Comparison of ENCODE assay signal across 8 mouse cellular contexts in genomic region chr8:117115676-117116446, GRCm38 (mm10). TPM values are rescaled to one million over a fixed set of nuclear protein-coding genes. Genes with fewer than 3 reads are reported as not detected.
DNase-seq lines count a peak whose midpoint lies in the region; ATAC-seq and TF ChIP-seq lines count a peak whose summit lies in the region.

No protein-coding gene starts in this region.

- no peak overlapping the region for H3K4me3 ChIP-seq in hindbrain, postnatal 0 days (ENCODE audit: low read length)
- no peak overlapping the region for H3K4me3 ChIP-seq in liver, embryonic 14.5 days (ENCODE audit: insufficient read depth in 1 of 2, low read depth in 2 of 2, low read length in 2 of 2)

- no peaks in the 10 kb centered on the region for H3K9me3 ChIP-seq in hindbrain, postnatal 0 days (ENCODE audit: low read length)
- no peaks in the 10 kb centered on the region for H3K9me3 ChIP-seq in liver, embryonic 14.5 days (ENCODE audit: control insufficient read depth, low read length)

- peak; percentile 13 for DNase-seq in A20 (ENCODE audit: low read depth, low spot score)
- DNase-seq in adrenal gland, postnatal 36 days, result peak; percentile 24 to 43
- DNase-seq in hindbrain, postnatal 0 days (ENCODE audit: low spot score), result peak; percentile 27
- peak; percentile 17 to 44 (median 19) for DNase-seq in liver, embryonic 14.5 days (ENCODE audit: low read depth in 3 of 3, low spot score in 3 of 3)
- DNase-seq in ovary, adult 18-20 months (ENCODE audit: low spot score), result peak; percentile 19
- no peak for DNase-seq in gastrocnemius, postnatal 36 days

- H3K9ac ChIP-seq in hindbrain, postnatal 0 days (replicated peaks; ENCODE audit: low read length), result no peak overlapping the region
- no peak overlapping the region for H3K9ac ChIP-seq in liver, embryonic 14.5 days (replicated peaks)

- TF ChIP-seq EP300 in liver, embryonic 14.5 days (IDR thresholded peaks at IDR 0.05; ENCODE audit: low read depth), result no peak

- intact Hi-C loops in gastrocnemius, postnatal 36 days (cut with DNase I), result no loop called here

- ATAC-seq in erythroid progenitor cell, adult 5-6 weeks (replicated peaks; ENCODE audit: low FRiP score, poor library complexity, severe bottlenecking), result peak; percentile 66
- peak; percentile 30; the same call in 1 of the 2 replicates for ATAC-seq in hindbrain, postnatal 0 days
- peak; percentile 69 for ATAC-seq in liver, embryonic 14.5 days (ENCODE audit: insufficient read depth)
- no peak for ATAC-seq in monocyte, adult 5-6 weeks (replicated peaks; ENCODE audit: insufficient number of reproducible peaks, low FRiP score, low TSS enrichment, poor library complexity, severe bottlenecking)

- H3K4me1 ChIP-seq in hindbrain, postnatal 0 days (ENCODE audit: insufficient read depth, low read length), result 0 out of 2 replicates have a peak, but pooled peaks cover 10% of the 10 kb centered on the region
- peaks cover 8 to 13% of the 10 kb centered on the region in 2 experiments for H3K4me1 ChIP-seq in liver, embryonic 14.5 days (replicated peaks; ENCODE audit: control insufficient read depth in 2 of 2, insufficient read depth in 2 of 2, low read length in 1 of 2)

- H3K4me2 ChIP-seq in hindbrain, postnatal 0 days (ENCODE audit: low read depth, low read length), result peak overlapping the region; percentile 23; the same call in 1 of the 2 replicates
- H3K4me2 ChIP-seq in liver, embryonic 14.5 days (ENCODE audit: low read depth), result peak overlapping the region; percentile 49

- no peak overlapping the region for H3K27ac ChIP-seq in hindbrain, postnatal 0 days
- no peak overlapping the region for H3K27ac ChIP-seq in liver, embryonic 14.5 days

- no peaks in the 10 kb centered on the region for H3K36me3 ChIP-seq in hindbrain, postnatal 0 days (ENCODE audit: insufficient read depth, low read length)
- no peaks in the 10 kb centered on the region for H3K36me3 ChIP-seq in liver, embryonic 14.5 days (replicated peaks; ENCODE audit: control insufficient read depth, insufficient read depth, low read depth)

- peak; percentile 43 for TF ChIP-seq CTCF in hindbrain, postnatal 0 days (IDR thresholded peaks at IDR 0.05; ENCODE audit: low read depth)
- TF ChIP-seq CTCF in liver, embryonic 14.5 days (IDR thresholded peaks at IDR 0.05; ENCODE audit: low read depth), result peak; percentile 58

- WGBS in hindbrain, postnatal 0 days, result 11% methylated on average over 13 of the region's 13 CpGs
- WGBS in liver, embryonic 14.5 days (ENCODE audit: insufficient replicate concordance), result 16% methylated on average over 13 of the region's 13 CpGs

- H3K27me3 ChIP-seq in hindbrain, postnatal 0 days (ENCODE audit: insufficient read depth, low read length), result no peaks in the 10 kb centered on the region
- H3K27me3 ChIP-seq in liver, embryonic 14.5 days (ENCODE audit: control insufficient read depth, insufficient read depth, low read length), result no peaks in the 10 kb centered on the region

RNA-seq across cellular contexts. Expression of gene Bco1, which starts 20.2 kb away (rescaled TPM):
- total RNA-seq in adrenal gland, postnatal 36 days (2021), result under 1 TPM; 0.30 to 0.79 TPM
- 1.8 TPM in 1 of 2 replicates, not detected in the other for total RNA-seq in erythroid progenitor cell, adult 5-6 weeks (2015; ENCODE audit: low replicate concordance)
- total RNA-seq in erythroid progenitor cell, adult 5-6 weeks (2017; ENCODE audit: low replicate concordance), result not detected in 2 replicates
- total RNA-seq in hindbrain, postnatal 0 days (2014; rRNA removed), result 0.11 and 0.21 TPM in 2 replicates
- 0.32 and 0.39 TPM in 2 replicates for polyA plus RNA-seq in hindbrain, postnatal 0 days (2015; fragmentation: Nextera tagmentation; extraction: Ambion mirVana)
- 4.3 and 5.2 TPM in 2 replicates for polyA plus RNA-seq in liver, embryonic 14.5 days (2012; rRNA removed)
- polyA plus RNA-seq in liver, embryonic 14.5 days (2014; fragmentation: Nextera tagmentation; extraction: Ambion mirVana), result 3.2 and 4.3 TPM in 2 replicates
- total RNA-seq in gastrocnemius, postnatal 36 days (2021), result under 1 TPM in 1 of 2 experiments, not detected in 1; 0.15 TPM
- 0.95 TPM in 1 of 3 replicates, not detected in the others for total RNA-seq in monocyte, adult 5-6 weeks (2017)

RNA-seq across cellular contexts. Expression of gene Pkd1l2, which starts 33.6 kb away (rescaled TPM):
- 1 to 10 TPM; 1.3 to 3.7 TPM for total RNA-seq in adrenal gland, postnatal 36 days (2021)
- total RNA-seq in erythroid progenitor cell, adult 5-6 weeks (2015; ENCODE audit: low replicate concordance), result 1.1 TPM in 1 of 2 replicates, not detected in the other
- not detected in 2 replicates for total RNA-seq in erythroid progenitor cell, adult 5-6 weeks (2017; ENCODE audit: low replicate concordance)
- total RNA-seq in hindbrain, postnatal 0 days (2014; rRNA removed), result 0.22 and 2.0 TPM in 2 replicates
- polyA plus RNA-seq in hindbrain, postnatal 0 days (2015; fragmentation: Nextera tagmentation; extraction: Ambion mirVana), result 0.05 and 0.06 TPM in 2 replicates
- polyA plus RNA-seq in liver, embryonic 14.5 days (2012; rRNA removed), result not detected in 2 replicates
- not detected in 2 replicates for polyA plus RNA-seq in liver, embryonic 14.5 days (2014; fragmentation: Nextera tagmentation; extraction: Ambion mirVana)
- total RNA-seq in gastrocnemius, postnatal 36 days (2021), result under 1 TPM; 0.13 to 0.15 TPM
- 1.6 to 2.5 TPM in 2 of 3 replicates, not detected in the other for total RNA-seq in monocyte, adult 5-6 weeks (2017)

RNA-seq across cellular contexts. Expression of gene Gan, which starts 42.1 kb away (rescaled TPM):
- total RNA-seq in adrenal gland, postnatal 36 days (2021), result 10 to 100 TPM; 11.4 to 13.0 TPM
- total RNA-seq in erythroid progenitor cell, adult 5-6 weeks (2015; ENCODE audit: low replicate concordance), result 12.3 and 15.1 TPM in 2 replicates
- total RNA-seq in erythroid progenitor cell, adult 5-6 weeks (2017; ENCODE audit: low replicate concordance), result 12.4 and 13.6 TPM in 2 replicates
- total RNA-seq in hindbrain, postnatal 0 days (2014; rRNA removed), result 8.5 and 11.1 TPM in 2 replicates
- 4.8 and 5.6 TPM in 2 replicates for polyA plus RNA-seq in hindbrain, postnatal 0 days (2015; fragmentation: Nextera tagmentation; extraction: Ambion mirVana)
- polyA plus RNA-seq in liver, embryonic 14.5 days (2012; rRNA removed), result 1.4 and 1.6 TPM in 2 replicates
- 0.62 and 0.77 TPM in 2 replicates for polyA plus RNA-seq in liver, embryonic 14.5 days (2014; fragmentation: Nextera tagmentation; extraction: Ambion mirVana)
- total RNA-seq in gastrocnemius, postnatal 36 days (2021), result 1 to 10 TPM; 3.9 to 4.5 TPM
- total RNA-seq in monocyte, adult 5-6 weeks (2017), result 2.3 to 6.9 TPM (median 2.6 TPM) in 3 replicates

Comparison
In these comparisons a context has a peak if more than half of its experiments do, and no peak if none do; other contexts are left out.
1. DNase-seq: peak in A20 (single experiment), adrenal gland, postnatal 36 days (2 of 2), hindbrain, postnatal 0 days (single experiment), liver, embryonic 14.5 days (3 of 3) and ovary, adult 18-20 months (single experiment); none in gastrocnemius, postnatal 36 days (0 of 2).